Mouse (Mus musculus) small intestine, adult 2 months (tissue): Measurements from ENCODE around the gene Nr2f6.

Experiments
- CTCF ChIP-seq: fragments of 200-500 bp; IDR thresholded peaks from 2 replicates; pipeline ENCODE4 v1.5.1; 2012; ENCODE audit warnings: low read depth, mild to moderate bottlenecking, control low read depth, inconsistent platforms, low read length, moderate library complexity, mixed read lengths; ENCODE audit not compliant: insufficient replicate concordance, insufficient read length; ENCODE audit errors: extremely low read depth
- POLR2A ChIP-seq: fragments of 200-500 bp; IDR thresholded peaks from 2 replicates; pipeline ENCODE4 v1.6.1; 2012; ENCODE audit warnings: low read depth, mild to moderate bottlenecking, control low read depth, inconsistent platforms, low read length, moderate library complexity

- no peak for TF ChIP-seq CTCF
- TF ChIP-seq POLR2A: no peak
These were observed 19.1 kb upstream of the Nr2f6 start for GRCm38 (mm10) chr8:71400826-71401225.
